Mouse (Mus musculus) myocyte (in vitro differentiated cells): ENCODE measurements around the gene Hist1h2ag.

ENCODE experiments used
- MAX ChIP-seq: IDR thresholded peaks from one replicate; pipeline ENCODE4 v1.6.1; 2011; ENCODE audit warnings: low read depth, mild to moderate bottlenecking, control low read depth
- POLR2A ChIP-seq: IDR thresholded peaks from one replicate; pipeline ENCODE4 v1.6.1; 2011; ENCODE audit warnings: low read depth, mild to moderate bottlenecking, control low read depth, moderate library complexity; ENCODE audit not compliant: insufficient read length

GRCm38 (mm10) chr13:22051523-22051859, 8.7 kb upstream of the Hist1h2ag start:
- TF ChIP-seq MAX (no peak), POLR2A (no peak)
